Mouse (Mus musculus) kidney, embryonic 15.5 days (tissue): ENCODE results near the gene B4galt1. TPM values are rescaled to one million over a fixed set of nuclear protein-coding genes. Genes with fewer than 3 reads are reported as not detected.

Source experiments
- ATAC-seq: fragments of 200-750 bp; cut with Nextera tagmentation; replicated peaks from 2 replicates; pipeline ENCODE4 v1.8.0; 2017; ENCODE audit warnings: moderate TSS enrichment; ENCODE audit not compliant: low FRiP score
- H3K27ac ChIP-seq: fragments of 300-500 bp; sonication (generic); 2 replicates; pipeline ENCODE4 v1.5.1; 2015; ENCODE audit warnings: mild to moderate bottlenecking, inconsistent platforms
- H3K27me3 ChIP-seq: fragments of 300-500 bp; sonication (generic); 2 replicates; pipeline ENCODE4 v1.6.1; 2015; ENCODE audit warnings: inconsistent platforms
- H3K36me3 ChIP-seq: fragments of 300-500 bp; sonication (generic); 2 replicates; pipeline ENCODE4 v1.6.1; 2015; ENCODE audit warnings: inconsistent platforms
- H3K4me1 ChIP-seq: fragments of 300-500 bp; sonication (generic); 2 replicates; pipeline ENCODE4 v1.6.1; 2015; ENCODE audit warnings: inconsistent platforms
- H3K4me2 ChIP-seq: fragments of 300-500 bp; sonication (generic); 2 replicates; pipeline ENCODE4 v1.6.1; 2015; ENCODE audit warnings: moderate library complexity, mild to moderate bottlenecking, inconsistent platforms
- H3K4me3 ChIP-seq: fragments of 300-500 bp; sonication (generic); replicated peaks from 2 replicates; pipeline ENCODE4 v1.5.1; 2015; ENCODE audit warnings: mild to moderate bottlenecking, inconsistent platforms
- H3K9ac ChIP-seq: fragments of 300-500 bp; sonication (generic); 2 replicates; pipeline ENCODE4 v1.6.1; 2015; ENCODE audit warnings: mild to moderate bottlenecking, inconsistent platforms
- H3K9me3 ChIP-seq: fragments of 300-500 bp; sonication (generic); replicated peaks from 2 replicates; pipeline ENCODE4 v1.6.1; 2016; ENCODE audit warnings: inconsistent platforms
- WGBS: fragments of 180-500 bp; shearing (Covaris S2); methylation state at CpG from one replicate; pipeline ENCODE4 v1.1.7; 2015; ENCODE audit warnings: mixed read lengths; 5-methylcytosine and 5-hydroxymethylcytosine counted together
- polyA plus RNA-seq: library from polyadenylated mRNA; unstranded; fragments of >200 nt; fragmentation: Nextera tagmentation; extraction: Ambion mirVana; gene quantifications from 2 replicates; pipeline ENCODE4 v1.2.1, GENCODE M21; 2015

B4galt1 gene
- polyA plus RNA-seq, 1 experiment from 2014 or later = 46.4 TPM

GRCm38 (mm10) chr4:40824505-40824904 lies 29.3 kb downstream of the B4galt1 start:
- H3K9me3 ChIP-seq = no peaks in the 10 kb centered on the region
- 88% methylated on average over 7 of the region's 7 CpGs for WGBS
- H3K4me2 ChIP-seq = no peak overlapping the region
- peaks cover 25% of the 10 kb centered on the region for H3K36me3 ChIP-seq
- H3K27ac ChIP-seq = 0 out of 2 replicates have a peak overlapping the region, but pooled peaks have one; percentile 5
- H3K27me3 ChIP-seq = no peaks in the 10 kb centered on the region
- H3K4me3 ChIP-seq = no peak overlapping the region
- peaks cover 32% of the 10 kb centered on the region for H3K4me1 ChIP-seq
- no peak overlapping the region for H3K9ac ChIP-seq
- ATAC-seq = no peak

GRCm38 (mm10) chr4:40823664-40824063 lies 30.1 kb downstream of the B4galt1 start:
- no peak for ATAC-seq
- 65% methylated on average over 8 of the region's 8 CpGs for WGBS
- peaks cover 30% of the 10 kb centered on the region for H3K4me1 ChIP-seq
- H3K27me3 ChIP-seq = no peaks in the 10 kb centered on the region
- H3K4me3 ChIP-seq = no peak overlapping the region
- H3K36me3 ChIP-seq = peaks cover 26% of the 10 kb centered on the region
- H3K27ac ChIP-seq = no peak overlapping the region
- no peak overlapping the region for H3K9ac ChIP-seq
- no peak overlapping the region for H3K4me2 ChIP-seq
- no peaks in the 10 kb centered on the region for H3K9me3 ChIP-seq

- WGBS = 82% methylated on average over 14 of the region's 14 CpGs
- H3K36me3 ChIP-seq = peaks cover 30% of the 10 kb centered on the region
- no peaks in the 10 kb centered on the region for H3K27me3 ChIP-seq
- no peaks in the 10 kb centered on the region for H3K9me3 ChIP-seq
- no peak overlapping the region for H3K4me2 ChIP-seq
- no peak overlapping the region for H3K4me3 ChIP-seq
- ATAC-seq = no peak
- H3K27ac ChIP-seq = no peak overlapping the region
- H3K4me1 ChIP-seq = peaks cover 35% of the 10 kb centered on the region
- H3K9ac ChIP-seq = no peak overlapping the region
Observed at GRCm38 (mm10) chr4:40823151-40823550, 30.7 kb downstream of the B4galt1 start.

GRCm38 (mm10) chr4:40821303-40822023 lies 32.3 kb downstream of the B4galt1 start:
- H3K4me1 ChIP-seq = peaks cover 42% of the 10 kb centered on the region
- H3K27me3 ChIP-seq = no peaks in the 10 kb centered on the region
- ATAC-seq = no peak
- no peaks in the 10 kb centered on the region for H3K9me3 ChIP-seq
- WGBS = 63% methylated on average over 8 of the region's 8 CpGs
- H3K9ac ChIP-seq = no peak overlapping the region
- no peak overlapping the region for H3K4me2 ChIP-seq
- peaks cover 32% of the 10 kb centered on the region for H3K36me3 ChIP-seq
- no peak overlapping the region for H3K4me3 ChIP-seq
- H3K27ac ChIP-seq = peak overlapping the region; percentile 15; the same call in 1 of the 2 replicates

- Histone ChIP-seq H3K4me2 (no peak overlapping the region), H3K9ac (no peak overlapping the region), H3K9me3 (no peaks in the 10 kb centered on the region), H3K36me3 (peaks cover 32% of the 10 kb centered on the region), H3K27ac (peak overlapping the region; percentile 15; the same call in 1 of the 2 replicates), H3K27me3 (no peaks in the 10 kb centered on the region), H3K4me1 (peaks cover 47% of the 10 kb centered on the region), H3K4me3 (no peak overlapping the region)
- ATAC-seq = 0 out of 2 replicates have a peak, but pooled peaks have one; percentile 35
- WGBS = 33% methylated on average over 1 of the region's 1 CpGs
Observed at GRCm38 (mm10) chr4:40820903-40821302, 32.9 kb downstream of the B4galt1 start.

- Histone ChIP-seq H3K9me3 (no peaks in the 10 kb centered on the region), H3K27ac (no peak overlapping the region), H3K27me3 (no peaks in the 10 kb centered on the region), H3K9ac (no peak overlapping the region), H3K4me1 (peaks cover 55% of the 10 kb centered on the region), H3K4me3 (no peak overlapping the region), H3K36me3 (peaks cover 36% of the 10 kb centered on the region), H3K4me2 (no peak overlapping the region)
- no peak for ATAC-seq
- WGBS = 80% methylated on average over 4 of the region's 4 CpGs
Observed at GRCm38 (mm10) chr4:40820024-40820423, 33.8 kb downstream of the B4galt1 start.

GRCm38 (mm10) chr4:40819151-40819550 lies 34.7 kb downstream of the B4galt1 start:
- 94% methylated on average over 6 of the region's 6 CpGs for WGBS
- Histone ChIP-seq H3K9ac (no peak overlapping the region), H3K4me3 (no peak overlapping the region), H3K4me1 (peaks cover 51% of the 10 kb centered on the region), H3K4me2 (no peak overlapping the region), H3K36me3 (peaks cover 39% of the 10 kb centered on the region), H3K9me3 (no peaks in the 10 kb centered on the region), H3K27ac (no peak overlapping the region), H3K27me3 (no peaks in the 10 kb centered on the region)
- ATAC-seq = no peak

- Histone ChIP-seq H3K27ac (0 out of 2 replicates have a peak overlapping the region, but pooled peaks have one; percentile 27), H3K9me3 (no peaks in the 10 kb centered on the region), H3K4me3 (no peak overlapping the region), H3K36me3 (peaks cover 46% of the 10 kb centered on the region), H3K4me1 (peaks cover 47% of the 10 kb centered on the region), H3K9ac (no peak overlapping the region), H3K4me2 (no peak overlapping the region), H3K27me3 (no peaks in the 10 kb centered on the region)
- ATAC-seq = peak; percentile 79
- 43% methylated on average over 6 of the region's 6 CpGs for WGBS
Observed at GRCm38 (mm10) chr4:40818421-40818820, 35.4 kb downstream of the B4galt1 start.

GRCm38 (mm10) chr4:40817936-40818335 lies 35.9 kb downstream of the B4galt1 start:
- no peaks in the 10 kb centered on the region for H3K27me3 ChIP-seq
- 0 out of 2 replicates have a peak overlapping the region, but pooled peaks have one; percentile 27 for H3K27ac ChIP-seq
- no peak for ATAC-seq
- no peaks in the 10 kb centered on the region for H3K9me3 ChIP-seq
- 86% methylated on average over 12 of the region's 12 CpGs for WGBS
- H3K9ac ChIP-seq = no peak overlapping the region
- no peak overlapping the region for H3K4me2 ChIP-seq
- H3K4me1 ChIP-seq = peaks cover 47% of the 10 kb centered on the region
- peaks cover 50% of the 10 kb centered on the region for H3K36me3 ChIP-seq
- H3K4me3 ChIP-seq = no peak overlapping the region

GRCm38 (mm10) chr4:40815775-40816372 lies 37.9 kb downstream of the B4galt1 start:
- no peak overlapping the region for H3K9ac ChIP-seq
- no peak overlapping the region for H3K27ac ChIP-seq
- no peak for ATAC-seq
- H3K27me3 ChIP-seq = no peaks in the 10 kb centered on the region
- H3K4me2 ChIP-seq = no peak overlapping the region
- peaks cover 53% of the 10 kb centered on the region for H3K36me3 ChIP-seq
- H3K4me3 ChIP-seq = no peak overlapping the region
- 53% methylated on average over 12 of the region's 12 CpGs for WGBS
- H3K9me3 ChIP-seq = no peaks in the 10 kb centered on the region
- peaks cover 36% of the 10 kb centered on the region for H3K4me1 ChIP-seq

GRCm38 (mm10) chr4:40815120-40815519 lies 38.7 kb downstream of the B4galt1 start:
- Histone ChIP-seq H3K27me3 (no peaks in the 10 kb centered on the region), H3K4me2 (no peak overlapping the region), H3K9me3 (no peaks in the 10 kb centered on the region), H3K9ac (no peak overlapping the region), H3K27ac (no peak overlapping the region), H3K36me3 (peaks cover 59% of the 10 kb centered on the region), H3K4me3 (no peak overlapping the region), H3K4me1 (peaks cover 31% of the 10 kb centered on the region)
- ATAC-seq = no peak
- 92% methylated on average over 3 of the region's 3 CpGs for WGBS

GRCm38 (mm10) chr4:40814359-40814758 lies 39.4 kb downstream of the B4galt1 start:
- Histone ChIP-seq H3K27me3 (no peaks in the 10 kb centered on the region), H3K4me2 (no peak overlapping the region), H3K9ac (no peak overlapping the region), H3K36me3 (peaks cover 63% of the 10 kb centered on the region), H3K9me3 (no peaks in the 10 kb centered on the region), H3K4me3 (no peak overlapping the region), H3K4me1 (peaks cover 31% of the 10 kb centered on the region), H3K27ac (no peak overlapping the region)
- 82% methylated on average over 6 of the region's 6 CpGs for WGBS
- no peak for ATAC-seq
